Mouse (Mus musculus) urinary bladder, postnatal 36 days (tissue): ENCODE results near the gene Gm16427.
"Not testable (repeated sequence)": the region's sequence is repeated elsewhere in the genome, so short reads cannot be mapped to it uniquely, and the experiment has no call there.

Source experiments
- DNase-seq, 2 experiments: peaks; one replicate each; pipeline ENCODE4 v3.0.0; 2022; ENCODE audit warnings: low spot score in 2 of 2, mixed read lengths in 1 of 2

The Gm16427 gene

DNA sequence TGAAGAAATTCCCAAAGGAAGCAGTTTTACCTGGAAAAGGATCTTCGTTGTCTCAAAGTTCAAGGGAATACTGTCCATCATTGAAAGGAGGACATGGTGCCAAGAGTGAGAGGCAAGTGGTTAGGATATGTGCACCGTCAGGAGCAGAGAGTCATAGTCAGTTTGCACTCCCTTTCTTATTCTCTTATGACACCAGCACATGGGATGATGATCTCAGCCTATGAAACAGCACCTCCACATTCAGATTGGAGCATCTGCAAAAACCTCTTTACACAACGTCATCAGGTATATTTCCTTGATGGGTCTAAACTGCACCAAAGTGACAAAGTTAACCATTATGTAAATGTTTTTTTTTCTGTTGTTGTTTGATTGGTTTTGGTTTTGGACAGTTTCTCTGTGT is at the start of gene Gm16427:
Gene Gm16427, minus strand, starts transcription at position 101 of the 400 bp plus-strand sequence.
- not testable (repeated sequence) for DNase-seq
